Mouse (Mus musculus) midbrain, embryonic 12.5 days (tissue): ENCODE measurements around the gene Tnnt3. TPM values are rescaled to one million over a fixed set of nuclear protein-coding genes. Genes with fewer than 3 reads are reported as not detected.

Source experiments
- ATAC-seq: fragments of 200-750 bp; cut with Nextera tagmentation; 2 replicates; pipeline ENCODE4 v1.8.0; 2017; ENCODE audit warnings: low read depth, moderate TSS enrichment, moderate library complexity; ENCODE audit not compliant: low FRiP score
- H3K27ac ChIP-seq: fragments of 300-500 bp; sonication (generic); replicated peaks from 2 replicates; pipeline ENCODE4 v1.5.1; 2016; ENCODE audit warnings: mild to moderate bottlenecking
- H3K27me3 ChIP-seq: fragments of 300-500 bp; sonication (generic); 2 replicates; pipeline ENCODE4 v1.6.1; 2016; ENCODE audit warnings: mild to moderate bottlenecking
- H3K36me3 ChIP-seq: fragments of 300-500 bp; sonication (generic); 2 replicates; pipeline ENCODE4 v1.6.1; 2016
- H3K4me1 ChIP-seq: fragments of 300-500 bp; sonication (generic); 2 replicates; pipeline ENCODE4 v1.6.1; 2016
- H3K4me2 ChIP-seq: fragments of 300-500 bp; sonication (generic); replicated peaks from 2 replicates; pipeline ENCODE4 v1.6.1; 2016; ENCODE audit warnings: mild to moderate bottlenecking, moderate library complexity
- H3K4me3 ChIP-seq: fragments of 300-500 bp; sonication (generic); 2 replicates; pipeline ENCODE4 v1.5.1; 2016; ENCODE audit warnings: mild to moderate bottlenecking
- H3K9ac ChIP-seq: fragments of 300-500 bp; sonication (generic); replicated peaks from 2 replicates; pipeline ENCODE4 v1.6.1; 2016; ENCODE audit warnings: mild to moderate bottlenecking, moderate library complexity
- H3K9me3 ChIP-seq: fragments of 300-500 bp; sonication (generic); 2 replicates; pipeline ENCODE4 v1.6.1; 2016; ENCODE audit warnings: mild to moderate bottlenecking
- WGBS: fragments of 180-500 bp; shearing (Covaris S2); methylation state at CpG from one replicate; pipeline ENCODE4 v1.1.7; 2016; 5-methylcytosine and 5-hydroxymethylcytosine counted together
- polyA plus RNA-seq: library from polyadenylated mRNA; unstranded; fragments of >200 nt; fragmentation: Nextera tagmentation; extraction: Ambion mirVana; gene quantifications from 2 replicates; pipeline ENCODE4 v1.2.1, GENCODE M21; 2016

Gene Tnnt3
- 1.0 and 1.1 TPM in 2 replicates for polyA plus RNA-seq

DNA sequence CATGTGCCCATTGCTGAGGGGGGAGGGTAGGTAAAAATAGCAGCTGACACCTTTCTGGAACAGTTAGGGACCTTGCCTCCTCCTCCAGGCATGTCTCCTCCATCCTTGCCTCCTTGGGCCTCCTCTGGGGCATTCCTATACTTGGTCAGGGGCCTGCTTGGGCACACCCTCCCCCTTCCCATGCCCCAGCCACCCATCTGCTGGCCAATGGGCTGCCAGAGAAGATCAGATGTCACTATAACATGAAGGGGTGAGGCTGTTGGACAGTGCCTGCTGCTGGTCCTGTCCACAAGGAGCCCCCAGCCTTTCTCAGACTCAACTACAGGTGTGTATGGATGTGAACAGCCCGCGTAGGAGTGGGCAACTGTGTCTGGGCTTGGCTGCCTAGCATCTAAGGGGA is at the start of gene Tnnt3:
TSS of gene Tnnt3 (plus strand) at position 262 of the 400 bp plus-strand sequence.
- Histone ChIP-seq H3K9me3 (no peaks in the 10 kb centered on the region), H3K4me2 (no peak within 1 kb of the TSS), H3K4me1 (no peaks in the 10 kb centered on the region), H3K27me3 (no peaks in the 10 kb centered on the region), H3K36me3 (no peaks in the 10 kb centered on the region), H3K4me3 (no peak within 1 kb of the TSS), H3K9ac (no peak within 1 kb of the TSS), H3K27ac (no peak within 1 kb of the TSS)
- ATAC-seq = no peak
- WGBS = 83% methylated on average over 2 of the region's 2 CpGs

GRCm38 (mm10) chr7:142449038-142449617 is 49.5 kb upstream of the Tnnt3 start:
- Histone ChIP-seq H3K4me3 (no peak overlapping the region), H3K9ac (no peak overlapping the region), H3K9me3 (no peaks in the 10 kb centered on the region), H3K27ac (no peak overlapping the region), H3K4me2 (no peak overlapping the region), H3K27me3 (no peaks in the 10 kb centered on the region), H3K36me3 (no peaks in the 10 kb centered on the region), H3K4me1 (no peaks in the 10 kb centered on the region)
- no peak for ATAC-seq
- WGBS = 78% methylated on average over 6 of the region's 6 CpGs

- Histone ChIP-seq H3K27ac (no peak overlapping the region), H3K4me3 (no peak overlapping the region), H3K4me2 (no peak overlapping the region), H3K9ac (no peak overlapping the region), H3K27me3 (no peaks in the 10 kb centered on the region), H3K9me3 (no peaks in the 10 kb centered on the region), H3K36me3 (no peaks in the 10 kb centered on the region), H3K4me1 (peaks cover 20% of the 10 kb centered on the region)
- WGBS = 15% methylated on average over 1 of the region's 1 CpGs
- no peak for ATAC-seq
These were observed 43.9 kb upstream of the Tnnt3 start for GRCm38 (mm10) chr7:142454706-142455105.

- no peak for ATAC-seq
- H3K36me3 ChIP-seq = no peaks in the 10 kb centered on the region
- peaks cover 20% of the 10 kb centered on the region for H3K4me1 ChIP-seq
- H3K4me2 ChIP-seq = no peak overlapping the region
- H3K27ac ChIP-seq = no peak overlapping the region
- WGBS = 56% methylated on average over 2 of the region's 2 CpGs
- no peak overlapping the region for H3K9ac ChIP-seq
- H3K9me3 ChIP-seq = no peaks in the 10 kb centered on the region
- no peaks in the 10 kb centered on the region for H3K27me3 ChIP-seq
- no peak overlapping the region for H3K4me3 ChIP-seq
These were observed 43.4 kb upstream of the Tnnt3 start for GRCm38 (mm10) chr7:142455251-142455650.

DNA sequence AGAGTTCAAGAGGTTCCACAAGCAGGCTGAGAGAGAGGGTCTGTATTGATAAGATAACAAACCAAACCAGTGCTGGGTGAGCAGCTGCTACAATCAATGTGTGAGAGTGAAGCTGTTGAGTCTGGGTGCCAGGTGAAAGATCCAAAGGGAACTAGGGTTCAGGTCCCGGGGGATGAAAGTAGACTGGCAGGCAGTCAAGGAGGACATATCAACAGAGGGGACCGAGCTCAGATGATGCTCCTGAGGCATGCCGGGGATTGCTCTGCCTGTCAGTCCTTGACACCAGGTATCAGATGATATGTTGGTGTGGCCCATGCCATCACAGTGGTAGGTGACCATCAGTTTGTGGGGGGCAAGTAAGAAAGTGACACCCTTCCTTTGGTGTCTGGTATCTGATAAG is 41.8 kb upstream of the Tnnt3 start:
- no peak overlapping the region for H3K9ac ChIP-seq
- H3K9me3 ChIP-seq = no peaks in the 10 kb centered on the region
- no peak overlapping the region for H3K4me3 ChIP-seq
- ATAC-seq = no peak
- no peaks in the 10 kb centered on the region for H3K27me3 ChIP-seq
- no peak overlapping the region for H3K4me2 ChIP-seq
- H3K36me3 ChIP-seq = no peaks in the 10 kb centered on the region
- WGBS = 69% methylated on average over 3 of the region's 3 CpGs
- peak overlapping the region; percentile 54 for H3K27ac ChIP-seq
- H3K4me1 ChIP-seq = peaks cover 20% of the 10 kb centered on the region

DNA sequence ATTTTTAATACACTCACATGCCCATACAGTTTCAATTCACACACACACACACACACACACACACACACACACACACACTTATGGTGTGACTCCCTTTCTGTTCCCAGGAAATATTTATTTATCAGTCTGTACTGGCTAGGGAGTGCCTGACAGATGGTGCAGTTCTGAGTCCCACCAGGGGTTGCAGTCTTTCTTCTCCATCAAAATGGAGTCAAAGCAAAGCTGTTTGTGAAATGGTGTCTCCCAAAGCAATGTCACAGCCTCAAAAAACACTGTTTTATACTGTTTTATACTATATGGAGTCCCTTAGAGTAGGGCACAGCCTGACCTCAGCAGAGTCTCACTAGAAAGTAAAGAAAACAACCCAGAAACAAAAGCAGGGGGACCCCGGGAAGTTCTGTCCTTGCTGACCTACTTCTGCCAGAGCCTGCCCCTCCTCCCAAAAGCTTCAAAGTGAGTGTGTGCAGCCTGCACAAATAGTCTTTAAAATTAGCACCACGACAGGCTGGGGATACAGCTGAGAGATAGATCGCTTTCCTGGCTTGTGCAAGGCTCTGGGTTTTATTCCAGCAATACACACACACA is 41.3 kb upstream of the Tnnt3 start:
- H3K36me3 ChIP-seq = no peaks in the 10 kb centered on the region
- H3K4me2 ChIP-seq = no peak overlapping the region
- no peak for ATAC-seq
- no peaks in the 10 kb centered on the region for H3K9me3 ChIP-seq
- peaks cover 20% of the 10 kb centered on the region for H3K4me1 ChIP-seq
- no peak overlapping the region for H3K9ac ChIP-seq
- no peak overlapping the region for H3K4me3 ChIP-seq
- H3K27ac ChIP-seq = peak overlapping the region; percentile 54
- 32% methylated on average over 3 of the region's 3 CpGs for WGBS
- no peaks in the 10 kb centered on the region for H3K27me3 ChIP-seq

DNA sequence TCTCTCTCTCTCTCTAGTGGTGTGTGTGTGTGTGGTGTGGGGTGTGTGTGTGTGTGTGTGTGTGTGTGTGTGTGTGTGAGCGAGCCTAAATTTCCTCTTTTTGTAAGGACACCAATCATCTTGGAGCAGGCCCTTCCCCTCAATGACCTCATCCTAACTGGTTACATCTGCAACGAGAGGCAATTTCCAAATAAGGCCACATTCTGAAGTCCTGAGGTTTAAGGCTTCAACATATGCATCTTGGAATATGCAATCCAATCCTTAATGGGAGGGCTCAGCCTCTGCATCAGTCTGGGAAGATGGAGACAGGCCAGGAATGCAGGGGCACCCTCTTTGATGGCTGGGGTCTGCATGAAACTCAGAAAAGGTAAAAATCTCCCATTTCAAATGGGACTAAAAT is 40.6 kb upstream of the Tnnt3 start:
- no peak for ATAC-seq
- no peak overlapping the region for H3K4me3 ChIP-seq
- no peaks in the 10 kb centered on the region for H3K27me3 ChIP-seq
- H3K4me2 ChIP-seq = no peak overlapping the region
- peaks cover 20% of the 10 kb centered on the region for H3K4me1 ChIP-seq
- H3K9me3 ChIP-seq = no peaks in the 10 kb centered on the region
- WGBS = 50% methylated on average over 2 of the region's 2 CpGs
- peak overlapping the region; percentile 54 for H3K27ac ChIP-seq
- no peak overlapping the region for H3K9ac ChIP-seq
- no peaks in the 10 kb centered on the region for H3K36me3 ChIP-seq

GRCm38 (mm10) chr7:142458676-142459298 is 39.8 kb upstream of the Tnnt3 start:
- 92% methylated on average over 5 of the region's 5 CpGs for WGBS
- no peak overlapping the region for H3K27ac ChIP-seq
- ATAC-seq = no peak
- H3K4me3 ChIP-seq = no peak overlapping the region
- no peak overlapping the region for H3K9ac ChIP-seq
- no peak overlapping the region for H3K4me2 ChIP-seq
- peaks cover 20% of the 10 kb centered on the region for H3K4me1 ChIP-seq
- no peaks in the 10 kb centered on the region for H3K9me3 ChIP-seq
- H3K27me3 ChIP-seq = no peaks in the 10 kb centered on the region
- H3K36me3 ChIP-seq = no peaks in the 10 kb centered on the region

DNA sequence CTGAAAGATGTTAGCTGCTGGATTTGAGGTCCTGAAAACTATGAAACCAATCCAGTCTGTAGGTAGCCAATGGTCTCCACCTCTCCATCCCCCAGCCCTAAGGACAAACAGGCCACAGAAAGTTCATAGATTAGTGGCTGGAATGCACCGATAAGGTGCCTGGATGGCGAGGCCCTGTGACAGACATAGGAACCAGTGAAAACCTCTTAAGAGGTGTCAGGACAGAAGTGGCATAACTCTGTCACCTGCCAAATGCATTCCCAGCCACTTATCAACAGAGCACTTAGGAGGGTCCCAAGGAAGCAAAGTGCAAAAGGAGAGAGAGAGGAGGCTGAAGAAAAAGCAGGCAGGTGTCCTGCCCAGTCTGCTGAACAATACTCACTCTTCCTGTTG is 39.3 kb upstream of the Tnnt3 start:
- Histone ChIP-seq H3K27ac (no peak overlapping the region), H3K9me3 (no peaks in the 10 kb centered on the region), H3K36me3 (no peaks in the 10 kb centered on the region), H3K4me1 (peaks cover 20% of the 10 kb centered on the region), H3K27me3 (no peaks in the 10 kb centered on the region), H3K4me3 (no peak overlapping the region), H3K9ac (no peak overlapping the region), H3K4me2 (no peak overlapping the region)
- no peak for ATAC-seq
- WGBS = 97% methylated on average over 2 of the region's 2 CpGs

DNA sequence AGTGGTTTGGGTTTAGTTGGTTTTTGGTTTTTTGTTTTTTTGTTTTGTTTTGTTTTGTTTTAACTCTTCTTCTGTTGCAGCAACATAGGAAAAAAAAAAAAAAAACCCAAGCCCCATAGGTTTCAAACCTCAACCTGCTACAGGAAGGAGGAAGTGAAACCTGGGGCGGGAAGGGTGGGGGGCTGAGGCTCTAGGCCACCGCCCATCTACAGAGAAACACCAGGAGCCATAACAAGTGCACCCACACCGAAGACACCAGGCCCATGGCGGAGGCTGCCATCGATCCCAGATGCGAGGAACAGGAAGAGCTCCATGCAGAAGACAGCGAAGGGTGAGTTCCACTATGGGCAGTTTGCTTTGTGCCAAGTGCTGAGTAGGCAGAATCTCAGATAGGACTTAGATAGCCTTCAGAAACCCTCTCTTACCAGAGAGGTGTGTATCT is 38.0 kb upstream of the Tnnt3 start, which contains the start of gene Lsp1:
TSS of gene Lsp1 (plus strand) at position 174 of the 442 bp plus-strand sequence.
- whole genome bisulfite sequencing = 86% methylated on average over 7 of the region's 7 CpGs
- H3K4me2 ChIP-seq = no peak within 1 kb of the TSS

GRCm38 (mm10) chr7:142461446-142461845 is 37.2 kb upstream of the Tnnt3 start:
- no peak overlapping the region for H3K27ac ChIP-seq
- H3K9ac ChIP-seq = no peak overlapping the region
- no peak overlapping the region for H3K4me3 ChIP-seq
- H3K4me1 ChIP-seq = peaks cover 16% of the 10 kb centered on the region
- no peaks in the 10 kb centered on the region for H3K9me3 ChIP-seq
- H3K36me3 ChIP-seq = no peaks in the 10 kb centered on the region
- 93% methylated on average over 2 of the region's 2 CpGs for WGBS
- ATAC-seq = no peak
- no peak overlapping the region for H3K4me2 ChIP-seq
- no peaks in the 10 kb centered on the region for H3K27me3 ChIP-seq

More for the DNA sequence above, 38.0 kb upstream of the Tnnt3 start, which contains the start of gene Lsp1:
- ATAC-seq = no peak
- Histone ChIP-seq H3K27ac (no peak within 1 kb of the TSS), H3K9me3 (no peaks in the 10 kb centered on the region), H3K27me3 (no peaks in the 10 kb centered on the region), H3K4me1 (peaks cover 16% of the 10 kb centered on the region), H3K9ac (no peak within 1 kb of the TSS), H3K4me3 (no peak within 1 kb of the TSS), H3K36me3 (no peaks in the 10 kb centered on the region)

- Histone ChIP-seq H3K9ac (no peak overlapping the region), H3K36me3 (no peaks in the 10 kb centered on the region), H3K4me3 (no peak overlapping the region), H3K27me3 (no peaks in the 10 kb centered on the region), H3K27ac (no peak overlapping the region), H3K4me2 (no peak overlapping the region), H3K4me1 (peaks cover 8% of the 10 kb centered on the region), H3K9me3 (no peaks in the 10 kb centered on the region)
- no peak for ATAC-seq
- 87% methylated on average over 6 of the region's 6 CpGs for WGBS
These were observed 36.4 kb upstream of the Tnnt3 start for GRCm38 (mm10) chr7:142462190-142462589.
